ENCODE assay signal across 9 mouse cellular contexts in the genomic region with DNA sequence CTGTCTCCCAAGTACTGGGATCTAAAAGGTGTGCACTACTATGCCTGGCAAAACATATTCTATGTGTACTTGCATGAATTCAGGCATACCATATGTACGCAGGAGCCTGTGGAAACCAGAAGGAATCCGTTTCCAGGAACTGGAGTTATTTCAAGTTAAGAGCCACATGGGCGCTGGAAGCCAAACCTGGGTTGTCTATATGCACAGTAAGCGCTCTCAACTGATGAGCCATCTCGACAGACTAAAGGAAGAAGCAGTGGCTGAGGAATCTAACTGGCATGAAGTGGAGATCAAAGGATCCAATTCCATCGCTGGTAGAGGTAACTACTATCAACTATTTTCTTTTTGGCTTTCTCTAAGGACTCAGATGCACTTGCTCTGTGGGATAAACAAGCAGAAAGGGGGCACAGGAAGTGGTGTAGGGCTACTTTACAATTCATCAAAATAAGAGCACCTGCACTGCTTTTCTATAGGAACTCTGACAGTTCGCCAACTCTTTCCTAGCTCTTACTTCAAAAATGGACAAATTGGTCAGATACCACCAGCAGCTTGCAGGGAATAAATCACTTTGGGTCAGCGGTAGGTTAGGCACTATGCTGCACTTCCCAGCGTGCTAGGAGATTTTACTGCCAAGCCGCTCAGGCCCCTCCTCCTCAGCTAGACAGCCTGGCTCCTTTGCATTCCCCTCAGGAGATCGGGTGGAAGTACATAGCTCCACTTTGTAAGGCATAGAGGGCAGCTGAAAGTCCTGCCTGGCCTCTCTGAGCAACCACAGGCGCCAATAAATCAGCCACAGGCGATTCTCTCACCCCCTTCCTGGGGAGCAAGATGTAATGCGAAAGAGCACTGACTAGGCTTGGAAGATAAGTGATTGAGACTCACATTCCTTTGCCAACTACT. TPM values are rescaled to one million over a fixed set of nuclear protein-coding genes. Genes with fewer than 3 reads are reported as not detected.
DNase-seq lines count a peak whose midpoint lies in the region; ATAC-seq and TF ChIP-seq lines count a peak whose summit lies in the region.
"Had no signal": no experiment of that assay in that cellular context is flagged by ENCODE, and none has a peak within 500 bp of the region (broad histone marks: within the 10 kb centered on the region; RNA-seq: fewer than 3 reads in every experiment).

No protein-coding gene starts in this region.

- peak; percentile 21 for DNase-seq in gastrocnemius, adult 18-20 months (ENCODE audit: low spot score)
- no peak for DNase-seq in gastrocnemius, postnatal 36 days
- peak; percentile 33 for DNase-seq in G1E (ENCODE audit: low spot score)
- peak; percentile 64 for DNase-seq in limb, embryonic 10.5 days (ENCODE audit: low spot score)
- DNase-seq in spleen, adult 18-20 months = no peak

- H3K36me3 ChIP-seq in G1E (replicated peaks) = peaks cover 38% of the 10 kb centered on the region
- H3K36me3 ChIP-seq in heart, embryonic 16.5 days (ENCODE audit: control insufficient read depth, insufficient read depth) = no peaks in the 10 kb centered on the region
- H3K36me3 ChIP-seq in limb, embryonic 10.5 days = peaks cover 9% of the 10 kb centered on the region
- H3K36me3 ChIP-seq in neural tube, embryonic 12.5 days = no peaks in the 10 kb centered on the region

- peak overlapping the region; percentile 83 for H3K4me2 ChIP-seq in heart, embryonic 16.5 days (ENCODE audit: low read depth, low read length)
- H3K4me2 ChIP-seq in neural tube, embryonic 12.5 days (replicated peaks) = peak overlapping the region; percentile 87

- peak overlapping the region; percentile 64 for H3K9ac ChIP-seq in heart, embryonic 16.5 days (ENCODE audit: low read length)
- 0 out of 2 replicates have a peak overlapping the region, but pooled peaks have one; percentile 26 for H3K9ac ChIP-seq in neural tube, embryonic 12.5 days

- no peak for TF ChIP-seq CTCF in G1E (IDR thresholded peaks at IDR 0.05; ENCODE audit: low read depth, low read length)

- intact Hi-C loops in gastrocnemius, postnatal 36 days (cut with DNase I) = no loop called here

- no peaks in the 10 kb centered on the region for H3K9me3 ChIP-seq in G1E (replicated peaks)
- H3K9me3 ChIP-seq in heart, embryonic 16.5 days (replicated peaks; ENCODE audit: control insufficient read depth, low read length) = no peaks in the 10 kb centered on the region
- H3K9me3 ChIP-seq in limb, embryonic 10.5 days (replicated peaks) = no peaks in the 10 kb centered on the region
- H3K9me3 ChIP-seq in neural tube, embryonic 12.5 days = no peaks in the 10 kb centered on the region

- H3K27ac ChIP-seq in heart, embryonic 16.5 days (ENCODE audit: low read length) = peak overlapping the region; percentile 99
- H3K27ac ChIP-seq in limb, embryonic 10.5 days = no peak overlapping the region
- H3K27ac ChIP-seq in neural tube, embryonic 12.5 days = no peak overlapping the region

- H3K27me3 ChIP-seq in G1E (ENCODE audit: insufficient read depth, low read length) = no peaks in the 10 kb centered on the region
- H3K27me3 ChIP-seq in heart, embryonic 16.5 days (ENCODE audit: control insufficient read depth, insufficient read depth, low read length) = no peaks in the 10 kb centered on the region
- H3K27me3 ChIP-seq in limb, embryonic 10.5 days (ENCODE audit: low read depth, poor library complexity, severe bottlenecking) = no peaks in the 10 kb centered on the region
- H3K27me3 ChIP-seq in neural tube, embryonic 12.5 days (replicated peaks) = no peaks in the 10 kb centered on the region

- ATAC-seq in G1E (ENCODE audit: extremely low read depth, insufficient number of reproducible peaks, low FRiP score, poor library complexity, severe bottlenecking) = 0 out of 2 replicates have a peak, but pooled peaks have one; percentile 0
- 0 out of 2 replicates have a peak, but pooled peaks have one; percentile 4 for ATAC-seq in common myeloid progenitor, adult 5-6 weeks (replicated peaks; ENCODE audit: low read depth, poor library complexity, severe bottlenecking)
- ATAC-seq in heart, embryonic 16.5 days (replicated peaks; ENCODE audit: extremely low read depth, insufficient read depth, low FRiP score) = no peak
- no peak for ATAC-seq in neural tube, embryonic 12.5 days (ENCODE audit: low FRiP score, low read depth)

- peaks cover 74% of the 10 kb centered on the region for H3K4me1 ChIP-seq in G1E (ENCODE audit: insufficient read depth, low read depth, low read length)
- peaks cover 40% of the 10 kb centered on the region for H3K4me1 ChIP-seq in heart, embryonic 16.5 days (ENCODE audit: control insufficient read depth, insufficient read depth, low read length)
- H3K4me1 ChIP-seq in limb, embryonic 10.5 days = peaks cover 36% of the 10 kb centered on the region
- peaks cover 32% of the 10 kb centered on the region for H3K4me1 ChIP-seq in neural tube, embryonic 12.5 days

- 19% methylated on average over 14 of the region's 14 CpGs for WGBS in heart, embryonic 16.5 days
- 17% methylated on average over 14 of the region's 14 CpGs for WGBS in limb, embryonic 10.5 days
- 14% methylated on average over 14 of the region's 14 CpGs for WGBS in neural tube, embryonic 12.5 days

- peak overlapping the region; percentile 91 for H3K4me3 ChIP-seq in G1E (ENCODE audit: low read depth, low read length)
- H3K4me3 ChIP-seq in heart, embryonic 16.5 days (ENCODE audit: low read length) = peak overlapping the region; percentile 91
- peak overlapping the region; percentile 99 for H3K4me3 ChIP-seq in limb, embryonic 10.5 days
- no peak overlapping the region for H3K4me3 ChIP-seq in neural tube, embryonic 12.5 days

RNA-seq across cellular contexts. Expression of a gene that starts 2.1 kb away (rescaled TPM):
- 1 to 10 TPM; 5.8 to 8.5 TPM for total RNA-seq in gastrocnemius, adult 18-20 months (2021)
- total RNA-seq in gastrocnemius, postnatal 36 days (2021) = 1 to 10 TPM; 5.5 to 7.1 TPM
- 54.4 and 62.5 TPM in 2 replicates for total RNA-seq in G1E (2014; fragmentation: Nextera tagmentation)
- total RNA-seq in G1E (2017) = 15.5 and 17.5 TPM in 2 replicates
- 12.1 and 12.2 TPM in 2 replicates for polyA plus RNA-seq in G1E (2012)
- 18.7 and 33.0 TPM in 2 replicates for total RNA-seq in common myeloid progenitor, adult 5-6 weeks (2017)
- polyA plus RNA-seq in heart, embryonic 16.5 days (2015; fragmentation: Nextera tagmentation; extraction: Ambion mirVana) = 12.3 and 13.3 TPM in 2 replicates
- polyA plus RNA-seq in limb, embryonic 10.5 days (2016; fragmentation: Nextera tagmentation; extraction: Ambion mirVana) = 15.9 and 16.3 TPM in 2 replicates
- polyA plus RNA-seq in neural tube, embryonic 12.5 days (2016; fragmentation: Nextera tagmentation; extraction: Ambion mirVana) = 15.1 and 17.9 TPM in 2 replicates

RNA-seq across cellular contexts. Expression of a gene that starts 2.7 kb away (rescaled TPM):
- total RNA-seq in gastrocnemius, adult 18-20 months (2021) = 1 to 10 TPM; 3.9 to 4.0 TPM
- total RNA-seq in gastrocnemius, postnatal 36 days (2021) = 1 to 10 TPM; 3.0 to 4.0 TPM
- 24.8 and 27.9 TPM in 2 replicates for total RNA-seq in G1E (2014; fragmentation: Nextera tagmentation)
- 23.1 and 27.2 TPM in 2 replicates for total RNA-seq in G1E (2017)
- 6.4 and 8.8 TPM in 2 replicates for polyA plus RNA-seq in G1E (2012)
- total RNA-seq in common myeloid progenitor, adult 5-6 weeks (2017) = 21.1 and 27.2 TPM in 2 replicates
- polyA plus RNA-seq in heart, embryonic 16.5 days (2015; fragmentation: Nextera tagmentation; extraction: Ambion mirVana) = 6.1 and 7.5 TPM in 2 replicates
- 9.7 and 11.1 TPM in 2 replicates for polyA plus RNA-seq in limb, embryonic 10.5 days (2016; fragmentation: Nextera tagmentation; extraction: Ambion mirVana)
- polyA plus RNA-seq in neural tube, embryonic 12.5 days (2016; fragmentation: Nextera tagmentation; extraction: Ambion mirVana) = 7.0 and 7.1 TPM in 2 replicates

RNA-seq across cellular contexts. Expression of a gene that starts 36.6 kb away (rescaled TPM):
- total RNA-seq in gastrocnemius, adult 18-20 months (2021) = 1 to 10 TPM; 7.1 to 9.7 TPM
- 1 to 10 TPM; 8.4 to 9.0 TPM for total RNA-seq in gastrocnemius, postnatal 36 days (2021)
- total RNA-seq in G1E (2014; fragmentation: Nextera tagmentation) (6.0 and 7.3 TPM in 2 replicates), G1E (2017) (10.7 and 11.3 TPM in 2 replicates)
- 10.3 and 12.0 TPM in 2 replicates for polyA plus RNA-seq in G1E (2012)
- total RNA-seq in common myeloid progenitor, adult 5-6 weeks (2017) = 12.2 and 13.5 TPM in 2 replicates
- 15.8 and 16.0 TPM in 2 replicates for polyA plus RNA-seq in heart, embryonic 16.5 days (2015; fragmentation: Nextera tagmentation; extraction: Ambion mirVana)
- polyA plus RNA-seq in limb, embryonic 10.5 days (2016; fragmentation: Nextera tagmentation; extraction: Ambion mirVana) = 4.8 and 4.9 TPM in 2 replicates
- polyA plus RNA-seq in neural tube, embryonic 12.5 days (2016; fragmentation: Nextera tagmentation; extraction: Ambion mirVana) = 5.2 and 5.6 TPM in 2 replicates

RNA-seq across cellular contexts. Expression of a gene that starts 42.7 kb away (rescaled TPM):
- under 1 TPM; 0.28 to 0.30 TPM for total RNA-seq in gastrocnemius, adult 18-20 months (2021)
- under 1 TPM; 0.22 to 0.84 TPM for total RNA-seq in gastrocnemius, postnatal 36 days (2021)
- total RNA-seq in G1E (2014; fragmentation: Nextera tagmentation) (1.1 and 1.4 TPM in 2 replicates), G1E (2017) (1.2 and 1.3 TPM in 2 replicates)
- polyA plus RNA-seq in G1E (2012) = 0.08 and 0.20 TPM in 2 replicates
- 0.87 and 1.4 TPM in 2 replicates for total RNA-seq in common myeloid progenitor, adult 5-6 weeks (2017)
- 2.5 and 5.2 TPM in 2 replicates for polyA plus RNA-seq in heart, embryonic 16.5 days (2015; fragmentation: Nextera tagmentation; extraction: Ambion mirVana)
- 1.2 and 1.9 TPM in 2 replicates for polyA plus RNA-seq in limb, embryonic 10.5 days (2016; fragmentation: Nextera tagmentation; extraction: Ambion mirVana)
- polyA plus RNA-seq in neural tube, embryonic 12.5 days (2016; fragmentation: Nextera tagmentation; extraction: Ambion mirVana) = 5.0 and 5.8 TPM in 2 replicates

RNA-seq across cellular contexts. Expression of a gene that starts 50.0 kb away (rescaled TPM):
- under 1 TPM in 1 of 2 experiments, not detected in 1; 0.19 TPM for total RNA-seq in gastrocnemius, adult 18-20 months (2021)
- total RNA-seq in gastrocnemius, postnatal 36 days (2021) = not detected
- not detected in 2 replicates for total RNA-seq in G1E (2014; fragmentation: Nextera tagmentation)
- 0.12 and 0.38 TPM in 2 replicates for total RNA-seq in G1E (2017)
- polyA plus RNA-seq in G1E (2012) = not detected in 2 replicates
- 0.64 and 2.2 TPM in 2 replicates for total RNA-seq in common myeloid progenitor, adult 5-6 weeks (2017)
- polyA plus RNA-seq in heart, embryonic 16.5 days (2015; fragmentation: Nextera tagmentation; extraction: Ambion mirVana) = 2.1 and 2.6 TPM in 2 replicates
- 1.0 and 2.2 TPM in 2 replicates for polyA plus RNA-seq in limb, embryonic 10.5 days (2016; fragmentation: Nextera tagmentation; extraction: Ambion mirVana)
- polyA plus RNA-seq in neural tube, embryonic 12.5 days (2016; fragmentation: Nextera tagmentation; extraction: Ambion mirVana) = 0.75 and 0.83 TPM in 2 replicates
- total RNA-seq: neutrophil, adult 5-6 weeks had no signal

Comparison
In these comparisons a context has a peak if more than half of its experiments do, and no peak if none do; other contexts are left out.
1. DNase-seq: peak in gastrocnemius, adult 18-20 months (single experiment), G1E (single experiment) and limb, embryonic 10.5 days (single experiment); none in gastrocnemius, postnatal 36 days (0 of 2) and spleen, adult 18-20 months (0 of 2).
2. ATAC-seq: peak in G1E (single experiment) and common myeloid progenitor, adult 5-6 weeks (single experiment); none in heart, embryonic 16.5 days (single experiment) and neural tube, embryonic 12.5 days (single experiment).